Comparison of ENCODE assay signal across 13 mouse cellular contexts in genomic region chr17:67346921-67347320, GRCm38 (mm10). TPM values are rescaled to one million over a fixed set of nuclear protein-coding genes. Genes with fewer than 3 reads are reported as not detected.
A peak's percentile ranks its signal among the peaks of the same experiment; 100 is the strongest.
DNase-seq lines count a peak whose midpoint lies in the region; ATAC-seq lines count a peak whose summit lies in the region.
"Had no signal": no experiment of that assay in that cellular context is flagged by ENCODE, and none has a peak within 500 bp of the region (broad histone marks: within the 10 kb centered on the region; RNA-seq: fewer than 3 reads in every experiment).

No protein-coding gene starts in this region.

- ATAC-seq in heart, embryonic 14.5 days (ENCODE audit: insufficient number of reproducible peaks, insufficient read depth, low FRiP score, low read depth): no peak
- ATAC-seq in cerebellum, adult (ENCODE audit: insufficient number of reproducible peaks, low FRiP score, low TSS enrichment): no peak
- ATAC-seq: forebrain, embryonic 13.5 days had no signal

- 74% methylated on average over 10 of the region's 10 CpGs for WGBS in heart, embryonic 14.5 days

- H3K4me1 ChIP-seq in heart, embryonic 14.5 days (ENCODE audit: control insufficient read depth in 2 of 2, insufficient read depth in 2 of 2, low read length in 2 of 2): peaks cover 0 to 5% of the 10 kb centered on the region in 2 experiments; a peak in 1 of 4 replicates
- H3K4me1 ChIP-seq: forebrain, embryonic 13.5 days; megakaryocyte, embryonic 14.5 days had no signal

- H3K9me3 ChIP-seq in heart, embryonic 14.5 days (ENCODE audit: control insufficient read depth, low read length): 0 out of 2 replicates have a peak, but pooled peaks cover 4% of the 10 kb centered on the region
- H3K9me3 ChIP-seq: embryonic facial prominence, embryonic 13.5 days; forebrain, embryonic 13.5 days had no signal

- peak; percentile 19 for DNase-seq in kidney, adult 11 months
- no peak for DNase-seq in kidney, adult 18-20 months
- DNase-seq in kidney, adult 9 months: peak; percentile 29
- peak; percentile 31 for DNase-seq in lung, postnatal 10 days
- DNase-seq in yolk sac, embryonic 10.5 days (ENCODE audit: low spot score): no peak
- DNase-seq: cerebellum, postnatal 25 days; gastrocnemius, postnatal 25 days; left cerebral cortex, postnatal 4 days had no signal

- H3K4me3 ChIP-seq in heart, embryonic 14.5 days (ENCODE audit: control insufficient read depth in 1 of 2, insufficient read depth in 1 of 2, low read depth in 1 of 2, low read length in 2 of 2): no peak overlapping the region
- H3K4me3 ChIP-seq: embryonic facial prominence, embryonic 13.5 days; forebrain, embryonic 13.5 days; megakaryocyte, embryonic 14.5 days had no signal

- H3K4me2 ChIP-seq in heart, embryonic 14.5 days (ENCODE audit: low read length): no peak overlapping the region
- H3K4me2 ChIP-seq: embryonic facial prominence, embryonic 13.5 days; forebrain, embryonic 13.5 days had no signal

- no peaks in the 10 kb centered on the region for H3K36me3 ChIP-seq in heart, embryonic 14.5 days (ENCODE audit: control insufficient read depth, insufficient read depth, low read length)
- H3K36me3 ChIP-seq: embryonic facial prominence, embryonic 13.5 days had no signal

- no peaks in the 10 kb centered on the region for H3K27me3 ChIP-seq in heart, embryonic 14.5 days (ENCODE audit: control insufficient read depth, insufficient read depth, low read length)

- no peak overlapping the region for H3K9ac ChIP-seq in heart, embryonic 14.5 days (ENCODE audit: low read length)
- H3K9ac ChIP-seq: embryonic facial prominence, embryonic 13.5 days; forebrain, embryonic 13.5 days had no signal

- peak overlapping the region; percentile 24 to 55; a peak in 3 of 4 replicates for H3K27ac ChIP-seq in heart, embryonic 14.5 days (replicated peaks in 1 of 2; ENCODE audit: control insufficient read depth in 1 of 2, insufficient read depth in 1 of 2, low read depth in 2 of 2, low read length in 2 of 2)
- H3K27ac ChIP-seq: embryonic facial prominence, embryonic 13.5 days; forebrain, embryonic 13.5 days had no signal

RNA-seq across cellular contexts. Expression of gene Ptprm, which starts 7.3 kb away (rescaled TPM):
- 19.5 and 20.4 TPM in 2 replicates for polyA plus RNA-seq in heart, embryonic 14.5 days (2014; fragmentation: Nextera tagmentation; extraction: Ambion mirVana)

Comparison
In these comparisons a context has a peak if more than half of its experiments do, and no peak if none do; other contexts are left out.
1. DNase-seq: peak in kidney, adult 11 months (single experiment), kidney, adult 9 months (single experiment) and lung, postnatal 10 days (single experiment); none in kidney, adult 18-20 months (single experiment) and yolk sac, embryonic 10.5 days (single experiment).